Mouse (Mus musculus): ENCODE measurements around the gene Dhrs2. TPM values are rescaled to one million over a fixed set of nuclear protein-coding genes. Genes with fewer than 3 reads are reported as not detected.
A peak's percentile ranks its signal among the peaks of the same experiment; 100 is the strongest.

The Dhrs2 gene
- 0.26 TPM in 1 of 2 replicates, not detected in the other for polyA plus RNA-seq (2015; fragmentation: Nextera tagmentation; extraction: Ambion mirVana)

DNA sequence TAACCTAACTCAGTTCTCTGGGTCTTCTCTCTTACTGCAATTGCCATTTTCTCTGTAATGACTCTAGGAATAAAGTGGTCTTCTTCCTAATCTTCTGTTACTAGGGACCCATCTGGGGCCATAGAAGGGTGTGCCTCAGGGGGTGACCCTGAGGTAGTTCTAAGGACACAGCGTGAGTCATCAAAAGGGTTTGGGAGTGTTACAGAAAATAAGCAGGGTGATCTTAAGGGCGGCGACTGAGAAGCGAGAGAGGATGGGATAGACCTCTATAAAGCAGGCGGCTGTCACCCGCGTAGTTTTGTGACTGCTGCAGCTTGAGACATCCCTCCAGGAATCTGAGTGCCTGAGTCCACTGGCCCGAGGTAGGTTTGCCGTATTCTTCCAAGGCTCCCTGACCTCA lies at the start of gene Dhrs2:
Dhrs2 (plus strand) TSS at position 301 of the 400 bp plus-strand sequence.
- WGBS: 74% methylated on average over 9 of the region's 9 CpGs
- H3K4me1 ChIP-seq (replicated peaks; ENCODE audit: control insufficient read depth, insufficient read depth, low read length): peaks cover 3% of the 10 kb centered on the region; the same call in 1 of the 2 replicates
- H3K4me3 ChIP-seq (replicated peaks; ENCODE audit: low read length): no peak within 1 kb of the TSS
- H3K36me3 ChIP-seq (ENCODE audit: control insufficient read depth, insufficient read depth): no peaks in the 10 kb centered on the region
- no peaks in the 10 kb centered on the region for H3K9me3 ChIP-seq (ENCODE audit: control insufficient read depth, low read length)
- no peak for ATAC-seq
- no peak within 1 kb of the TSS for H3K4me2 ChIP-seq (ENCODE audit: low read length)
- H3K9ac ChIP-seq (replicated peaks; ENCODE audit: low read depth, low read length): no peak within 1 kb of the TSS
- H3K27ac ChIP-seq (ENCODE audit: low read length): no peak within 1 kb of the TSS
- H3K27me3 ChIP-seq (replicated peaks; ENCODE audit: control insufficient read depth, insufficient read depth, low read length): no peaks in the 10 kb centered on the region

GRCm38 (mm10) chr14:55174164-55174563 lies 47.6 kb upstream of the Dhrs2 start:
- H3K9ac ChIP-seq (replicated peaks; ENCODE audit: low read depth, low read length): no peak overlapping the region
- no peak for ATAC-seq
- H3K4me3 ChIP-seq (replicated peaks; ENCODE audit: low read length): no peak overlapping the region
- H3K27me3 ChIP-seq (replicated peaks; ENCODE audit: control insufficient read depth, insufficient read depth, low read length): no peaks in the 10 kb centered on the region
- no peaks in the 10 kb centered on the region for H3K4me1 ChIP-seq (replicated peaks; ENCODE audit: control insufficient read depth, insufficient read depth, low read length)
- 85% methylated on average over 6 of the region's 6 CpGs for WGBS
- no peaks in the 10 kb centered on the region for H3K36me3 ChIP-seq (ENCODE audit: control insufficient read depth, insufficient read depth)
- H3K4me2 ChIP-seq (ENCODE audit: low read length): no peak overlapping the region
- H3K27ac ChIP-seq (ENCODE audit: low read length): no peak overlapping the region
- no peaks in the 10 kb centered on the region for H3K9me3 ChIP-seq (ENCODE audit: control insufficient read depth, low read length)

DNA sequence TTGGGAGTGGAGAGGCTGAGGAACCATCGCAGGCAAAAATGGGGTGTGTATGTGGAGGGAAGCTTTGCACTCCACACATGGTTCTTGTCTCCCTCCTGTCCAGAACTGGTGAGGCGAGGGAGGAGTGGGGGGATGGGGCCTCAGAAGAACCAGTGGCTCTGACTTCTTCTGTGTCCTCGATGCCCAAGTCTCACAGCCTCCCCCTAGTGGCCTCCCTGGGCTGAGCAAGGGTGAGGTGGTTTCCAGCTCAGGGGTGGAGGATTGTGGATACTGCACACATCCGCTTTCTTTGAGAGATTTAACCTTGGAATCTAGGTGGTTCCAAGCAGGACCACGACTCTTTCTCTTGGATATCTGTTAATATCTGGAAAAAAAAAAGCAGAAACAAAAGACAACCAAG lies 44.5 kb upstream of the Dhrs2 start:
- no peaks in the 10 kb centered on the region for H3K27me3 ChIP-seq (replicated peaks; ENCODE audit: control insufficient read depth, insufficient read depth, low read length)
- no peak overlapping the region for H3K4me2 ChIP-seq (ENCODE audit: low read length)
- no peak overlapping the region for H3K4me3 ChIP-seq (replicated peaks; ENCODE audit: low read length)
- ATAC-seq: no peak
- no peak overlapping the region for H3K27ac ChIP-seq (ENCODE audit: low read length)
- 47% methylated on average over 5 of the region's 5 CpGs for WGBS
- H3K4me1 ChIP-seq (replicated peaks; ENCODE audit: control insufficient read depth, insufficient read depth, low read length): no peaks in the 10 kb centered on the region
- H3K9me3 ChIP-seq (ENCODE audit: control insufficient read depth, low read length): no peaks in the 10 kb centered on the region
- H3K36me3 ChIP-seq (ENCODE audit: control insufficient read depth, insufficient read depth): no peaks in the 10 kb centered on the region
- H3K9ac ChIP-seq (replicated peaks; ENCODE audit: low read depth, low read length): no peak overlapping the region

GRCm38 (mm10) chr14:55180951-55181350 lies 40.9 kb upstream of the Dhrs2 start:
- 63% methylated on average over 3 of the region's 3 CpGs for WGBS
- ATAC-seq: no peak
- no peak overlapping the region for H3K4me2 ChIP-seq (ENCODE audit: low read length)
- H3K36me3 ChIP-seq (ENCODE audit: control insufficient read depth, insufficient read depth): no peaks in the 10 kb centered on the region
- no peaks in the 10 kb centered on the region for H3K9me3 ChIP-seq (ENCODE audit: control insufficient read depth, low read length)
- no peak overlapping the region for H3K27ac ChIP-seq (ENCODE audit: low read length)
- no peak overlapping the region for H3K4me3 ChIP-seq (replicated peaks; ENCODE audit: low read length)
- no peak overlapping the region for H3K9ac ChIP-seq (replicated peaks; ENCODE audit: low read depth, low read length)
- H3K4me1 ChIP-seq (replicated peaks; ENCODE audit: control insufficient read depth, insufficient read depth, low read length): no peaks in the 10 kb centered on the region
- no peaks in the 10 kb centered on the region for H3K27me3 ChIP-seq (replicated peaks; ENCODE audit: control insufficient read depth, insufficient read depth, low read length)

- Histone ChIP-seq H3K9ac (replicated peaks; ENCODE audit: low read depth, low read length) (no peak overlapping the region), H3K27me3 (replicated peaks; ENCODE audit: control insufficient read depth, insufficient read depth, low read length) (no peaks in the 10 kb centered on the region), H3K4me3 (replicated peaks; ENCODE audit: low read length) (no peak overlapping the region), H3K27ac (ENCODE audit: low read length) (no peak overlapping the region), H3K4me2 (ENCODE audit: low read length) (no peak overlapping the region), H3K36me3 (ENCODE audit: control insufficient read depth, insufficient read depth) (no peaks in the 10 kb centered on the region), H3K4me1 (replicated peaks; ENCODE audit: control insufficient read depth, insufficient read depth, low read length) (no peaks in the 10 kb centered on the region), H3K9me3 (ENCODE audit: control insufficient read depth, low read length) (no peaks in the 10 kb centered on the region)
- WGBS: 87% methylated on average over 3 of the region's 3 CpGs
- ATAC-seq: no peak
Observed at GRCm38 (mm10) chr14:55183231-55183630, 38.6 kb upstream of the Dhrs2 start.

GRCm38 (mm10) chr14:55184640-55185145 lies 37.1 kb upstream of the Dhrs2 start:
- ATAC-seq: no peak
- Histone ChIP-seq H3K9ac (replicated peaks; ENCODE audit: low read depth, low read length) (no peak overlapping the region), H3K9me3 (ENCODE audit: control insufficient read depth, low read length) (no peaks in the 10 kb centered on the region), H3K36me3 (ENCODE audit: control insufficient read depth, insufficient read depth) (no peaks in the 10 kb centered on the region), H3K27me3 (replicated peaks; ENCODE audit: control insufficient read depth, insufficient read depth, low read length) (no peaks in the 10 kb centered on the region), H3K4me2 (ENCODE audit: low read length) (no peak overlapping the region), H3K4me1 (replicated peaks; ENCODE audit: control insufficient read depth, insufficient read depth, low read length) (peaks cover 10% of the 10 kb centered on the region; the same call in 1 of the 2 replicates), H3K27ac (ENCODE audit: low read length) (no peak overlapping the region), H3K4me3 (replicated peaks; ENCODE audit: low read length) (no peak overlapping the region)
- 72% methylated on average over 3 of the region's 3 CpGs for WGBS

- no peaks in the 10 kb centered on the region for H3K9me3 ChIP-seq (ENCODE audit: control insufficient read depth, low read length)
- H3K4me2 ChIP-seq (ENCODE audit: low read length): no peak overlapping the region
- no peak overlapping the region for H3K4me3 ChIP-seq (replicated peaks; ENCODE audit: low read length)
- no peaks in the 10 kb centered on the region for H3K36me3 ChIP-seq (ENCODE audit: control insufficient read depth, insufficient read depth)
- WGBS: 39% methylated on average over 4 of the region's 4 CpGs
- no peaks in the 10 kb centered on the region for H3K27me3 ChIP-seq (replicated peaks; ENCODE audit: control insufficient read depth, insufficient read depth, low read length)
- no peak for ATAC-seq
- no peak overlapping the region; the same call in 1 of the 2 replicates for H3K27ac ChIP-seq (ENCODE audit: low read length)
- peaks cover 11% of the 10 kb centered on the region; the same call in 1 of the 2 replicates for H3K4me1 ChIP-seq (replicated peaks; ENCODE audit: control insufficient read depth, insufficient read depth, low read length)
- H3K9ac ChIP-seq (replicated peaks; ENCODE audit: low read depth, low read length): no peak overlapping the region
Observed at GRCm38 (mm10) chr14:55188491-55188890, 33.3 kb upstream of the Dhrs2 start.

- 14% methylated on average over 9 of the region's 9 CpGs for WGBS
- no peak overlapping the region for H3K4me2 ChIP-seq (ENCODE audit: low read length)
- H3K4me3 ChIP-seq (replicated peaks; ENCODE audit: low read length): no peak overlapping the region
- peak; percentile 91 for ATAC-seq
- peak overlapping the region; percentile 43; the same call in 1 of the 2 replicates for H3K27ac ChIP-seq (ENCODE audit: low read length)
- no peaks in the 10 kb centered on the region for H3K9me3 ChIP-seq (ENCODE audit: control insufficient read depth, low read length)
- no peak overlapping the region for H3K9ac ChIP-seq (replicated peaks; ENCODE audit: low read depth, low read length)
- peaks cover 11% of the 10 kb centered on the region; the same call in 1 of the 2 replicates for H3K4me1 ChIP-seq (replicated peaks; ENCODE audit: control insufficient read depth, insufficient read depth, low read length)
- H3K36me3 ChIP-seq (ENCODE audit: control insufficient read depth, insufficient read depth): no peaks in the 10 kb centered on the region
- H3K27me3 ChIP-seq (replicated peaks; ENCODE audit: control insufficient read depth, insufficient read depth, low read length): no peaks in the 10 kb centered on the region
Observed at GRCm38 (mm10) chr14:55189351-55189769, 32.4 kb upstream of the Dhrs2 start.

DNA sequence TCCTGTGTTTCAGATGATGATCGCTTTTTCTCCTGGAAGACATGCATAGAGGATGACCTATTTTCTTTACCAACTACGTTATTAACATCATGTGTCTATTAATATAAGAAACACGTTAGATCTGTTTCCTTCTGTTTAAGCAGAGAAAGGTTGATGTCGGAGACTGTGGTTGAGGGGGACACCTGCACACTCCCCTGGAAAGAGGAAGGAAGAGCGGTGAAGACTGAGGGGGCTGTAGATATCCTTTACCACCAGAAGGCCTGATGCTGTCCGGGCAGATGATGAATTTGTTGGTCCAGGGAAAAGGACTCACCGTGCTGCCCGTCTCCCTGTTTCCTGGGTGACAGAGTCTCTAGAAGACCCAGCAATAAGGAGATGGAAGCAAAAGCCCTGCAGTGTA lies 28.5 kb upstream of the Dhrs2 start:
- Histone ChIP-seq H3K9ac (replicated peaks; ENCODE audit: low read depth, low read length) (no peak overlapping the region), H3K4me3 (replicated peaks; ENCODE audit: low read length) (no peak overlapping the region), H3K9me3 (ENCODE audit: control insufficient read depth, low read length) (no peaks in the 10 kb centered on the region), H3K36me3 (ENCODE audit: control insufficient read depth, insufficient read depth) (no peaks in the 10 kb centered on the region), H3K4me2 (ENCODE audit: low read length) (no peak overlapping the region), H3K27ac (ENCODE audit: low read length) (no peak overlapping the region), H3K4me1 (replicated peaks; ENCODE audit: control insufficient read depth, insufficient read depth, low read length) (peaks cover 11% of the 10 kb centered on the region; the same call in 1 of the 2 replicates), H3K27me3 (replicated peaks; ENCODE audit: control insufficient read depth, insufficient read depth, low read length) (no peaks in the 10 kb centered on the region)
- 92% methylated on average over 8 of the region's 8 CpGs for WGBS
- no peak for ATAC-seq

Measured in forebrain, embryonic 16.5 days (tissue).